Mouse (Mus musculus) Muller cell, postnatal 12 days (primary cell): ENCODE measurements at regions not wholly inside any gene's neighbourhood (a gene's known extent, or its start where the extent isn't known, plus 50 kb on each side); places are given as distances from the start of the nearest gene placed in this dataset.

Experiments
- DNase-seq: peaks from one replicate; pipeline ENCODE4 v3.0.0-alpha.2; 2015; ENCODE audit errors: inconsistent ontology term

- DNase-seq: peak; percentile 66
These were observed 278.2 kb upstream of the Castor2 start for GRCm38 (mm10) chr5:133821273-133821672.

DNA sequence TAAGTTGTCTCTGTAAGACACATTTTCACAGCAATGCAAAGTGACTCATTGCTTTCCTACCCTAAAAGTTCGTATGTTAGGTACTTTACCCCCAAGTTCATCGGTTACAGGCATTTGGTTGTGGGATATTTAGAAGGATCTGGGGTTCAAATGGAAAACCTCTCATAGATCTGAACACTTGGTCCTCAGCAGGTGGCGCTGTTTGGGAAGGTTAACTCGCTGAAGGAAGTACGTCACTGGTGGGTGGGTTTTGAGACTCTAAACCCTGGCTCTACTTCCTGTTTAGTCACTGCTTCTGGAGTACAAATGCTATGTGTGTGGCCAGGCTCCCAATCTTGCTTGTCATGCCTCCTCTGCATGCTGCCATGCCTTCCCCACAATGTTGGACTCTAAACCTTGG is 284.0 kb upstream of the Castor2 start:
- no peak for DNase-seq

GRCm38 (mm10) chr5:133814436-133814835 is 285.1 kb upstream of the Castor2 start:
- peak; percentile 47 for DNase-seq

- peak; percentile 54 for DNase-seq
These were observed 287.3 kb upstream of the Castor2 start for GRCm38 (mm10) chr5:133812216-133812615.

DNA sequence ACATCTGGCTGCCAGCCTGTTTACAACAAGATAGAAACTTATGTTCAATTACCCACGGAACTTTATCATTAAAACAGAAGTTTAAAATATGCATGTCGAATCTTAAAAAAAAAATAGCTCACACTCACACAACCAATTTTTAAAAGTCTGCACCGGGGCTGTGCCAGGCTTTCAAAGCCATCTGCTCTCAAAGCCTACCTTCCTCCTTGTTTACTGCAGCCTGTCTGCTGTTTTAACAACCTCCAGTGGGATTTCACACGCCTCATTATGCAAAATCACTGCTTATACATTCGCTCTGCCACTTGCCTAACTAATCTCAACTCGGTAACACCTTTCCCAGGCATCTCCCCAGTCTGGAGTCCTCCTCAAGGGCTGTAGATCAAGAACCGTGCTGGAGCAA is 292.6 kb upstream of the Castor2 start:
- DNase-seq: no peak

DNA sequence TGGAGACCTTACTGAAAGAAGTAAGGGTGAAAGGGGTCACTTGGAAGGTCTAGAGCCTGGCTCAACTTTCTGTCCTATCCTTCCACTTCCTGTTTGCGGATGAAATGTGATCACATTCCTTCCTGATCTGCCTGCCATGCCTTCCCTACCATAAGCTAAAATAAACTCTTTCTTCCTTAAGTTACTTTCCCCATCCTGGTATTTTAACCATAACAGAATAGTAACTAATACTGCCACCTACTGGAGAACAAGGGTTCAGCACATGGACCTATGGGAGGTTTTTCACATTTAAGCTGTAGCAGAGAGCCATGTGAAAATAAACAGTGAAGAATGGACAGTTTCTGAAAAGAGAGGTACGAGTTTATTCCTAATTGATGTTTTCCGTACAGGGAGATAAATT is 297.5 kb upstream of the Castor2 start:
- no peak for DNase-seq

GRCm38 (mm10) chr5:133795638-133796037 is 303.9 kb upstream of the Castor2 start:
- DNase-seq: peak; percentile 23

- DNase-seq: peak; percentile 17
These were observed 308.8 kb upstream of the Castor2 start for GRCm38 (mm10) chr5:133790726-133791125.

DNA sequence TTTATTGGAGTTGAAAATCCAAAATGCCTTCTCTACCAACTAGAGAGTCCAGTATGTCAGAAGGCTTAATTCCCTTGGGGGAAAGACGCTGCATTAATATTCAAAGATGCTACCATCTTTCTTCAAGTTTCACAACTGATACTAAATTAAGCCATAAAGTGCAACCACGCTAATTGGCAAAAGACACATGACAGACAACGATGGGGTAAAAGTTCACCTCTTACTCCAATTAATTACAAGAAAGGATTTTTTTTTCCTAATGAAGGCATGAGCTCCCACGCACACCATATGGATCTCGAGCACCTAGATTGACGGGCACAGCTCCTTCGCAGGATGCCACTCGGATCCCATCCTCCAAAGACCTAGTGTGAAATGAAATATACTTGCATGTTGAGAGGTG is 311.5 kb upstream of the Castor2 start:
- DNase-seq: no peak

GRCm38 (mm10) chr5:133787491-133787890 is 312.0 kb upstream of the Castor2 start:
- DNase-seq: no peak

GRCm38 (mm10) chr5:133776591-133776990 is 322.9 kb upstream of the Castor2 start:
- DNase-seq: no peak

DNA sequence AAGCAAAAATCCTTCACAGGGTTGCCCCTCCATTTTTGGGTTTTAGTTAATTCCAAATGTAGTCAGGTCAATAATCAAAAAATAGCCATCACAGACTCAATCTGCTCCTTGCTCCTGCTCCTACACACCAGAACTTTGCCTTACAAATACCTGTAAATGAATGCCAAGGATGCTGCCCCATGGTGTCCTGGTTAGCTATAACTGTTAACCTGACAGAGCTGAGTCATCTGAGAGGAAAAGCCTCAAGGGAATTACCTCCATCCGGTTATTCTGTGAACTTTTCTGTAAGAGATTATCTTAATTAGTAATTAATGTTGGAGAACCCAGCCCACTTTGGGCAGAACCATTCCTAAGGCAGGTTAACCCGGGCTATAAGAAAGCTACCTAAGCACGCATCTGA is 325.4 kb upstream of the Castor2 start:
- no peak for DNase-seq

GRCm38 (mm10) chr5:133768856-133769255 is 330.7 kb upstream of the Castor2 start:
- DNase-seq: no peak

DNA sequence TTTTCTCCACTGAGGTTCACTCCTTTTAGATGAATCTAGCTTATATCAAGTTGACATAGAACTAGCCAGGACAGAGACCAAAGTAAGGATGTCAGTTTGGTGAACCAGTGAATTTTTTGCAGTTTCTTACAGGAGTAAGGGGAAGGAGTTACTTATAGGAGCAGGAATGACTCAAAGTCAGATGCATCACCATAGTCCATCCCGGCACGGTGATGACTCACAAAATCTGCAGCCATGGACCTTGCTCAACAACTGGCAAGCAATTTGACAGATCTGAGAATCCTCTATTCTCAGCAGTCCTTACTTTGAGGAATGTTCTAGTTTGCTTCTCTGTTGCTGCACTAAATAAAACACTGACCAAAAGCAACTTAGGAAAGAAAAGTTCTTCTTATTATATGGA is 341.7 kb upstream of the Castor2 start:
- DNase-seq: no peak

GRCm38 (mm10) chr5:133754180-133754579 is 345.3 kb upstream of the Castor2 start:
- DNase-seq: no peak

- no peak for DNase-seq
These were observed 345.9 kb upstream of the Castor2 start for GRCm38 (mm10) chr5:133753461-133754160.

GRCm38 (mm10) chr5:133746960-133747359 is 352.6 kb upstream of the Castor2 start:
- DNase-seq: no peak

DNA sequence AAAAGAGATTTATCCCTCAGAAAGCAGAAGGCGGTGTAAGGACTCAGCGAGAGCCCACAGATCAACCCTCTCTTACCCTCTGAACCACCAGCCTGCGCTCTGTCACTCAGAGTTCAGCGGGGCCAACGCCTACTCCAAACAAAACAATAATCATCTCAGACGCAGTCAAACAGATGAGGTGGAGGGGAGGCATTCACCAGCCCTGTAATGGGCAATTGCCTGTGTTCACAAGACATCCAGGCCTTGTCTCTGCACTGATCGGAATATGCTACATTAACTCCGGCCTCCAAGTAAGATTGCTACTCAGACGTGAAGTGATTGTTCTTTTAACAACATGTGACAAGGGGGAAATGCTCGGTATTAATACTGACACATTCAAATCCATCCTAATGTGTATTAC is 353.1 kb upstream of the Castor2 start:
- DNase-seq: peak; percentile 28

DNA sequence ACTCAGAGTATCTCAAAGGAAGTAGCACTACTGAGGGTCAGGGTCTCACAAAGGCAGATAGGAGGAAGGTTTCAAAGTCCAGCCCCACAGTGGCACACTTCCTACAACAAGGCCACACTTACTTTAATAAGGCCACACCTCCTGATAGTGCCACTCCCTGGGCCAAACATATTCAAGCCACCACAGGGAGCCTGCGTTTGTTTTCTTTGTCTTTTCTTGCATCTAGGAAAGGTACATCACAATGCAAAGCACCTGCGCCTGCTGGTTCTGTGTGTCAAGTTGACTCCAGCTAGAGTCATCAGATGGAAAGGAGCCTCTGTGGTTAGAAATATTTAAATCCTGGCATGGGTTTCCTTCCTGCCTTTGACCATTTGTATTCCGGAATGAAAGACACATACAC is 355.4 kb upstream of the Castor2 start:
- DNase-seq: no peak

DNA sequence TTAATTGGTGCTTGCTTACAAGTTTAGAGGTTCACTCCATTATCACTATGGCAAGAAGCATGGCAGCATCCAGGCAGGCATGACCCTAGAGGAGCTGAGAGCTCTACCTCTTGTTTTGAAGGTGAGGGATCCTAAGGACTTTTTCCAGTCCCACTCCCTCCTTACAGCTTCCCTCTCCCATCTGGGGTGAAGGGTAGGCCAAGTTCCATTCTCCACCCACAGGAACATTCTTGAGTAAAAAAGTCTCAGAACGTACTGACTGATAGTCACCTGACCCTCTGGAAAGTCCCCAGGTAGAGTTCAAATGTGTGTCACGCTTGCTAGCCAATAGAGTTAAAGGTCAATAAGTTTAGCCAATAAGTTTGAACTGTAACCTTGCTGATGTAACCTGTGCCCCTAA is 355.9 kb upstream of the Castor2 start:
- DNase-seq: no peak

DNA sequence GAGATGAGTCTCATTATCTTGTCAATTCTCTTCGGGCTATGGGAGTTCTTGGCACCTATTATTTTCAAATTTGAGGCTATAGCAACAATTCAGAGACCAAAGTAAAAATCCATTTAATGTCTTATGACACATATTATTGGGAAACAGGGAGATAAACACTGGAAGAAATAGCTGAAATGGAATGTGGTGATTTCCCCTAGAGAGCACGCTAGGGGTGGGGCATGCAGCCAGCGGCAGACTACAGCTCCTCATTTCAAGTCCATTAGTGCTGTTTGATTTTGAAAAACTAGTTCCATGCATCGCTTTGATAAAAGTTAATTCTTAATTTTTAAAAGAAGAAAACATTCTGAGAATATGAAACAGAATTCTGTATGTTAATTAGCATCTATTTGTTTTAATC is 367.6 kb upstream of the Castor2 start:
- DNase-seq: no peak

DNA sequence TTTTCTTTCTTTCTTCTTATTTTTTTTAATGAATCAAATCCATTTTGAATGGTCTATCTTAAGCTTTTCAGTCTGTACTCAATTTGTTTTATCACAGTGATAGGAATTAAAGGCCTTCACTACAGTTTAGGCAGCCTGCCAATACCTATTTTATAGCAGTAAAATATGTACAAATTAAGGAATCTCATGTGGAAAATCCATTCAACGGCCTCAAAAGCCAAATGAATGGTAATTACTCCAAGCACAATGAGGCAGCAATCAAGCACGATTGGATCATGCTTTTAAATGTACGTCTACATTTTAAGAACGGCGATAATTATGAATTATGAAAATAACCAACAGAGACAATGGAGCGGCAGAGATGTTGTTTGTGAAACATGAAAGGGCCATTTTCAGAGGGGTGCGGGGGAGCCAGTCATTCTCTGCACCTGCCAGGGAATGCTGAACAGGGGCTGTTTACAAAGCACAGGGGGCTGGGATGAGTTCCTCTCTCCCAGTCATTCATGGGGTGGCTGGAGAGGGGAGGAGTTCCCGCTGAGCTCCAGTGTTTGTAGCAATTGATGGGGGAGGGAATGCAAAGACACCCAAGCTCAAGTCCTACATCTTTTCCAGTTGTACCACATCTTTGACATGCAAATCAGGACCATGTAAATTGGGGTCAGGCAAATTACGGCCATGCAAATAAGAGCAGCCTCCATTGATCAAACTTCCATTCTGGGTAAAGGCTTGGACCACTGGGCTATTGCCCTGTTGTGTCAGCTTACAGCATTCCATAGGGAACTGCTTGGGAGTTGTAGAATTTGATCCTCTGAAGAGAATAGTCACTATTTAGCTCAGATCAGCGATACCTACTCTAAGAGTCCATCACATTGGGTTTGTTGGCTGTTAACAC is 381.1 kb upstream of the Castor2 start:
- DNase-seq: peak; percentile 30

DNA sequence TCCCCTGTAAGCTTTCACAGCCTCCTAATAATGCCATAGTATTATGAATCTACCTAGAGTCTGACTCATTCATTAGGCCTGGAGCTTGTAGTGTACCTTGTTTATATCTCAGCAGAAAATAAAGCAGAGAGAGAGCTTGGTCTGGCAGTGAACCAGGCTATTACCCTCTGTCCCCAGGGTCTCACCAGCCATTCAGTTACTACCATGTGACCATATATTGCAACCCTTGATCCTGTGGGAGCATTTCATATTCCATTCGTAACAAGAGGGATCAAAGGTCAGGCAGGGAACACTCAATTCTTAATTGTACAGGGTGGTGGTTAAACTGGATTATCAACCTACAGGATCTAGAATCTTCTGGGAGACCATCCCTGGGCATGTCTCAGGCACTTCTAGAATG is 383.7 kb upstream of the Castor2 start:
- no peak for DNase-seq
